Mouse (Mus musculus) kidney, adult 2 months (tissue): ENCODE results near the gene Zfp2.

Source experiments
- CTCF ChIP-seq: fragments of 200-500 bp; conservative IDR thresholded peaks from 2 replicates; pipeline ENCODE4 v1.5.1; 2011; ENCODE audit warnings: low read depth, mild to moderate bottlenecking, control low read depth, low read length, moderate library complexity, mixed read lengths; ENCODE audit not compliant: insufficient read depth, insufficient read length
- POLR2A ChIP-seq: fragments of 200-500 bp; IDR thresholded peaks from one replicate; pipeline ENCODE4 v1.6.1; 2011; ENCODE audit warnings: low read depth, low read length, control low read depth

DNA sequence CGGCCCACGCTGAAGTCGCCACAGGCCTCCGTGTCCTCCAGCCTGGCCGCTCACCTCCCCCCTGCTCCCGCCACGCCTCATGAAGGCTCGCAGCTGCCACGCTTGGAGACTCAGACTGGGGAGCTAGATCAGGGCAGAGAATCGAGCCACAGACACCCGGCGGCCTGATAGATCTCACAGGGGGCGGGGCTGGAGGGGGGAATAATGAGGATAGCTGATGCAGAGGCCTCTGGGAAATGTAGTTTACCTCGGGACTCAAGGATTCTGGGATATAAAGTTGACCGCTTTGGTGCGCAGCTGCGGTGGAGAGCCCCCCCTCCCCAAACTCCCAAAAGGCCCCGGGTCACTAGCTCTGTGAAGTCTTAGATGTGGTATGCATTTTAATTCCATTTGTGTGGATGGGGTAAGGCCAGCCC lies 15.5 kb upstream of the Zfp2 start, which contains the start of gene Zfp354b:
- no peak for TF ChIP-seq CTCF
- TF ChIP-seq POLR2A: no peak
